Mouse (Mus musculus) ovary, postnatal 36 days (tissue): ENCODE data around the gene 4931429L15Rik.

Experiments
- DNase-seq: peaks from one replicate; pipeline ENCODE4 v3.0.0; 2022; ENCODE audit warnings: low spot score, mixed read lengths

Gene 4931429L15Rik

DNA sequence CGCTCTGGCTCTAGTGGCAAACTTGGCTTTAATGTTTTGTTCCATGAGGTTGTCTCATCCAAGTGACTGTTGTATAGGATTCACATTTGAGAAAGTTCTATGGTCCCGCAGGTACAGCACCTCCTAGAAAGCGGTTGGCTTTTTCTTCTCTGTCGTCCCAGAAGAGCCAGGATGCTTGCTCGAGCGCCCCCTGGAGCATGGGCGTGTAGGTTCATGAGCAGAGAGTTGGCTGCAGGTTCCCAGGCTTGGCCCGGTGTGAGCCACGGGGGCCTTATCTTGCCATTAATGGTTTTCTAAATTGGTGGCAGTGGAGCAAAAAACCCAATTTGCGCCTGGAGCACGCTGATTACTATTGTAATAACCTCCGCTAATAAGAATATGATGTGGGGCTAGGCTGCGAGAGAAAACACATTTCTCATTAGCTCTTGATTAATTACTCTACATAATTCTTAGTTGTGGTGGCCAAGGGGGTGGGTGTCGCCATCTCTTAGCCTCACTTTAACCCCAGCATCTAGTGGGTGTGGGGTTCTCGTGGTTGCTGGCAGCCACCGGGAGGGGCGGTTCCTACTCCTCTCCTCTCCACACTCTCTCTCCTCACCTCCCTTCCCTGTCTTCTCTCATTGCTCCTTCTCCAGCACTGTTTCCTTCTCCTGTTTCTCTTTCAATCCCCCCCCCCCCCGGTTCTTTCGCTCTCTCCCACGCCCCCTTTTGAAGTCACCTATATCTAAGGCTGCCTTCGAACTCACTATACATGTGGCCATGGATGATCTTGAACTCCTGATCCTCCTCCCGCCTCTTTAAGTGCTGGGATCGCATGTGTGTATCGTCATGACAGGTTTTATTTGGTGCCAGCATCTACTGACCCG is 8.2 kb upstream of the 4931429L15Rik start:
- DNase-seq, result no peak

DNA sequence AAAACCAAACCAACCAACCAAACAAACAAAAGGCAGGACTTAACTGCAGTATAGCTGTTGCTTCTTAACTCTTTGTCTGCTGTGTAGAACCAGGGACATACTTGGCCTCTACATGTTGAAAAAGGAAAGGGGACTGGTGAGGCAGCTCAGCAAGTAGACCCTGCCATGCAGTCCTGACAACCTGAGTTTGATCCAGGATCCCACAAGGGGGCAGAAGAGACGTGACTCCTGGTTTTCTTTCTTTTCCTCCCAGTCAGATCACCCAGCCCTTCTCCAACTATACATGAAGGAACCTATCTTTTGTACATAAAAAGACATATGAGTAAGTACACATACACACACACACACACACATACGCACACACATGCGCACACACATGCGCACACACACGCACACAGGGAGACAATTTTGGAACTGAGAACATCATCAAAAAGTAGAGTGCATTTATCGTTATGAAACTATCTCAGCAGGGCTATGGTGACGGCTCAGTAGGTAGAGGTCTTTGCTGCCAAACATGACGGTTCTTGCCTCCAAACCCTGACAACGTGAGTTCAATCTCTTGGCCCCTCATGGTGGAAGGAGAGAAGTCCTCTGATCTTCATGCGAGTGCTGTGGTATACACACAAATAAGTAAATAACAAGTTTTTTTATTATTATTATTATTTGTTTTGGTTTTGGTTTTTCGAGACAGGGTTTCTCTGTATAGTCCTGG is 7.1 kb upstream of the 4931429L15Rik start:
- DNase-seq, result no peak

- no peak for DNase-seq
These were observed 675 bp upstream of the 4931429L15Rik start for GRCm38 (mm10) chr9:46320461-46320860.

DNA sequence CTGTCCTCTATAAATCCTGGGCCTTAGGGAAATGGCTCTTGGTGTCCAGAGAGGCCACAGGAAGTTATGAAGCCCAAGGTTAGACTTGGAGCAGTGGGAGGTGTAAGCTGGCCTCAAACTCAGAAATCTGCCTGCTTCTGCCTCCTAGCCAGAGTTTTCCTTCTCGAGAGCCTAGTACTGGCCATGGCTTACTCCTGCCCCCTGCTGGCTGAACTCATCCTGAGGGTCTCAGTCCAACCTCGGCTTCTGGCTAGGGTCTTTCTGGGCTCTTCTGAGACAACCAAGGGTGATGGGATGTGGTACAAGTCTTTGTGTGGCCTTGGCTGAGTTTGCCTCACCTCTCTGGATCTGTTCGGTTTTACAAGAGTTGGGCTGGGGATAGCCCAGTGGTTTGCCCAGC is 1.8 kb downstream of the 4931429L15Rik start:
- DNase-seq, result no peak

DNA sequence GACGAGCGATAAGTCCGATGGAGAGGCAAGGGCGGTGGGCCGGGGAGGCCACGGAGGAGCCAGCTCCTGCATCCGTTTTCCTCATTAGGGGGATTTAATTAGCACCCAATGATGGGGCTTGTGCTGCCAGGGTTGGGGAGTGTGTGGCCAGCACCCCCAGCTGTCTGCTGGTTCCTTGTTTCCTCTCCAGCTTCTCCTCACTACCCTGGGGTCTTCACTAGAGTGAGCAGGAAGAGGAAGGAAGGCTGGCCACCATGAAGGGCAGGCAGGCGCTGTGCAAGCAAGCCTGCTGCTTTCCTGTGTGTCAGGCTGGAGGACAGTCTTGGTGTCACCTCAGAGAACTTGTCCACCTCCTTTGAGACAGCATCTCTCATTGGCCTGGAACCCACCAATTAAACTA is 2.9 kb downstream of the 4931429L15Rik start:
- no peak for DNase-seq

DNA sequence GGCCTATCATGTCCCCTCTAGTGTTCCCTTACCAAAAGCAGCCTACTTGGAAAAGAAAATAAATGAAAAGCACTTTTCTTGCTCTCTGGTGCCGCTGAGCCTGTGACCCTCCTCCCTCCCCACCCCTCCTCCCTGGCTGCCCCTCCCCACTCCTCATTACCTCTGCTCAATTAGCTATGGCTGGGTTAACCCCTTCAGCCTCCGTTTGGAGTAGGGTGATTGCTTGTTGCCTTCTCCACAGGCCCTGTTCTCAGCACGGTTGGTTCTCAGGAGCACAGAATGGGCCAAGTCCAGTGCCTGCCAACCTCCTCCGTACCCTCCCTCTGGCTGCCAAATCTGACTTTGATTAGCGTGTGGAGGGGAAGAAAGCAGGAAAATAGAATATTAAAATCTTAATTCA is 3.4 kb downstream of the 4931429L15Rik start:
- no peak for DNase-seq

DNA sequence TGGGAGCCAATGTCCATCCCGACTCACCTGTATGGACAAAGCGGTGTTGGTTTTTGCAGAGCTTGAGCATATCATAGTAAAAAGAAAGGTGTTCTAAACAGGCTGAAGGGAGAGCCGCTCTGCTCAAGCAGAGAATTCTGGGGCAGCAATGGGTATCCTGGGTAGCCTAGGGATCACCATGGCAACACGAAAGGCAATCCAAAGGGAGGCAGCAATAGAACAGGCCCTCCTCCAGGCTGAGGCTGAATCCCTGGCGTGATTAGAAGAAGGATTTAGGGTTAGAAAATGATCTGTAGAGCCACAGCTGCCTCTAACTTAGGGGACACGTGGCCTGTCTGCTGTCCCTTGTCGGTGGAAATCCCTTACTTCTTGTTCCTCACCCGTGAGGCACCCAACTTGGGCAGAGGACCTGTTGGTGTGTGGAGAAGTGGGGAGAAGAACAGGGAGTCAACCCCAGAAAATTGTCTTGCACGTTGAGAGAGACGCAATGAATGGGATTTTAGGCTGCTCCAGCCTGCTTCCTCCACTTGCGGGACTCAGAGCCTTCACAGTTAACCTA is 3.9 kb downstream of the 4931429L15Rik start:
- DNase-seq, result no peak

DNA sequence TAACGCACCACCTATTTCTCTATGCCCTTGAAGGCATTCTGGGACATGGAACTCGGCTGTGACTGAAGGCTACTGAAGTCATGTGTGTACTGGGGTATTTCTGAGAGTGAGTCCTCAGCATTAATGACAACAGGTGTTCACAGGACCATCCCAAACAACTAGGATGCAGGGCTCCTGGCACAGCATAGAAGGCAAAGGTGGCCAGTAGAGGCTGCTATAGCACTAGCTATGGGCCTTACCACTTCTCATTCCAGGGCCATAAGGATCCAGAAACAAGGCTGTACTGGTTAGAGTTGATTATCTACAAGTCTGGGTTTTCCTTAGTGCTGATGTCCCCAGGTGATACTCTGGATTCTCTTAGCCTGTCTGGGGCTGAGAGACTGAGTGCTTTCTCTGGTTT is 4.9 kb downstream of the 4931429L15Rik start:
- no peak for DNase-seq

DNA sequence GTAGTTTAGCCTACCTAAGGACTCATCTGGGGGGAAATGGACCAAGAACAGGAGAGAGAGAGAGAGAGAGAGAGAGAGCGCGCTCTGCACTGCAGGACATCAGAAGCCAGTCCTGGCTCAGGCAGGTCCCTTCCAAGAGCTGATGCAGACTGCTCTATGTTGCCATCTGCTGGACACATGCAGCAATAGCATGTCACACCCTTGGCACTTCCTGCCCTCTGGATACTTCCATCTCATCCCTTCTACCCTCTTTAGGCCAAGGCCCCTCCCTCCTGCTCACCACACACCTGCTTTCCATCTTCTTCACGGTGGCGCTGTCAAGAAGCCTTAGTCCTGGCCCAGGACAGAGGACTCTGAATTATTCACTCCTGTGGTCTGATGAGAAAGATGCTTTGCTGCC is 5.3 kb downstream of the 4931429L15Rik start:
- peak; percentile 58 for DNase-seq

DNA sequence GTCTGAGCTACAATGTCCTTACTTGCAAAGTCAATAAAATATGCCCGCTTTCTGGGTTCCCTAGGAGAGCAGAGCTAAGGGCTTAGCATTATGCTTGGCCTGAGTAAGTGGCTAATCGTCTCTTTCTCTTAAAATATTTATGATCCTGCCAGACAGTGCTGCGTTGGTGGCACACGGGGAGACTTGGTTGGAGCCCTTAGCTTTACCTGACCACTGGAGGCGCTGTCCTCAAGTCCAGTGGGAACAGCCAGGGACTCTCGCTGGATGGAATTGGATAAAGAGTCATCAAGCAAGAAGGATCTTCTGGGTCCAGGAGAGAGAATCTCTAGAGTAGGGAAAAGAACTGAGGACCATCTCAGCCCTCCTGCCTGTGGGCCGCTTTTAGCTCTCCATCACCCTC is 10.7 kb downstream of the 4931429L15Rik start:
- no peak for DNase-seq

- DNase-seq, result peak; percentile 22
These were observed 17.6 kb downstream of the 4931429L15Rik start for GRCm38 (mm10) chr9:46302142-46302541.

GRCm38 (mm10) chr9:46298381-46298780 is 21.4 kb downstream of the 4931429L15Rik start:
- DNase-seq, result no peak

DNA sequence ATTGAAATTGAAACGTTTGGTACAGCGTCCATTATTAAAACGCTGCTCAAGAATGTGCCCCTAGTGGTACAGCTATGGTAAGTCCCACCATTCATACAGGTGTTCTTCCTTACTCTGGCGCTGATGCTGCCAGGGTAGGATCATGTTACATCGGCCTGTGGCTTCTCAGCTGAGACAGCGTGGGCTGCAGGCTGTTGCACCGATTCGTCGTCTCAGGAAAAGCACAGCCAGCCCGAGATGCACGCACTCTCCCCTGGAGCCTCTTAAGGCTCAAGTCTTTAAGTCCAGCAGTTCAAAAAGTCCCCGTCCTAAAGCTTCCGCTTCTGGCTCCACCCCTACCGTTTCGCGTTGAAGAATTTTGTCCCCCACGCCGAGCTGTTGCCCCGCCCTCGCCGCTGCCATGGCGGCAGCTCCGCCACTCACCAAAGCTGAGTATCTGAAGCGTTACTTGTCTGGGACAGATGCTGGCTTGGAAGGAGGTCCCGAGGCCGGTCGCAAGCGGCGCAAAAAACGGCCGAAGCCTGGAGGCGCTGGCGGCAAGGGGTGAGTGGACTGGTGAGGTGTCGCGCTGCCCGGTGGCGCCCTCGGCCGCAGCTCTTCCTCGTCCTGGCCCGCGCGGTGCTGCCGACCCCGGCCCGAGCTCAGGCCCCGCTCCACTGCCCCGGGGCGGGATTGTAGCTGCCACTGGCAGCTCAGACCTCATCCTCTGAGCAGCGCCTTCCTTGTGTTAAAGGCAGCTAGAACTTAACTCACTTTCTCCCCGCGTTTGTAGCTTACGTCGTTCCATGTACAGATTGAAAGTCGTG is 37.0 kb downstream of the 4931429L15Rik start, which contains the start of gene Bud13:
TSS of gene Bud13 (plus strand) at position 378 of the 806 bp plus-strand sequence.
- peak; percentile 94 for DNase-seq

DNA sequence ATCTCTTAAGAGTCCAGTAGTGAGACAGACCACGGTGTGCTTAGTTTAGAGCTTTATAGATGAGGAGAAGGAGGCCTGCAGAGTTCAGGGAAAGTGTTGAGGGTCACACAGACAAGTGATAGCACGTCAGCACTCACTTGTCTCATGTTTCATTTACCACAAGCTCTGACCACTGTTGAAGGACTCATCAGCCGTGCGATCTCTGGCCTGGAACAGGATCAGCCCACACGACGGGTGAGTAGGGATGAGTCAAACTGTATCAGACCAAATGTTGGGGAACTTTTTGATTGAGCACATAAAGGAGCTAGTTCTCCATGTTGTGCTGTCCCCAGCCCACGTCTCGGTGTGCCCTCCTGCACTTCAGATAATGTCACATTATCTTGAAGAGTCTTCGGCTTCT is 45.3 kb downstream of the 4931429L15Rik start:
- no peak for DNase-seq

GRCm38 (mm10) chr9:46272677-46273454 is 46.9 kb downstream of the 4931429L15Rik start, which contains the start of gene Zpr1:
Gene Zpr1, plus strand, starts transcription at chr9:46273064.
- DNase-seq, result peak; percentile 85

GRCm38 (mm10) chr9:46272070-46272469 is 47.7 kb downstream of the 4931429L15Rik start:
- no peak for DNase-seq

- no peak for DNase-seq
These were observed 49.0 kb downstream of the 4931429L15Rik start for GRCm38 (mm10) chr9:46270782-46271181.

- DNase-seq, result no peak
These were observed 50.7 kb downstream of the 4931429L15Rik start for GRCm38 (mm10) chr9:46269125-46269524.

- DNase-seq, result no peak
These were observed 51.4 kb downstream of the 4931429L15Rik start, which contains the start of gene Apoa5 for GRCm38 (mm10) chr9:46268343-46268873. Gene Apoa5, plus strand, starts transcription at chr9:46268633.

- DNase-seq, result no peak
These were observed 58.7 kb downstream of the 4931429L15Rik start for GRCm38 (mm10) chr9:46261131-46261530.

DNA sequence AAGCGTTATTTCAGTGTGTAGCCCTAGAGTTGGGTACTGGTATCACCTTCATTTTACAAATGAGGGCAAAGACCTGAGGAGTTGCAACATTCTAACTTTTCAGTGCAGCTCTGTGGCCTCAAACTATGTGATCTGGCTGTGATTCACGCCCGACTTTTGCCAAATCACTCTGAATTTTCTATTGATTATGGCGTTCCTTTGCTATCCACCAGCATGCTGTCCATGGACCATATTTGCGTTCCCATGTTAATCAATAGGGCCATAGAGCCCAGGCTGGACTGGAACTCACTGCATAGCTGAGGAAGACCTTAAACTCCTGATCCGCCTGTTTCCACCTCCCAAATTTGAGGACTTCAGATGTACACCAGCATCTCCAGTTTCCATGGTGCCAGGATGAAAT is 60.7 kb downstream of the 4931429L15Rik start:
- DNase-seq, result no peak
